Mouse (Mus musculus): ENCODE results near the gene Skp1a. TPM values are rescaled to one million over a fixed set of nuclear protein-coding genes. Genes with fewer than 3 reads are reported as not detected.
"Not testable (repeated sequence)": the region's sequence is repeated elsewhere in the genome, so short reads cannot be mapped to it uniquely, and the experiment has no call there.

Skp1a gene
- polyA plus RNA-seq (2015; fragmentation: Nextera tagmentation; extraction: Ambion mirVana): 236 and 277 TPM in 2 replicates

- peak within 1 kb of the TSS; percentile 99 for H3K9ac ChIP-seq
- H3K27me3 ChIP-seq: no peaks in the 10 kb centered on the region
- peak; percentile 87 for ATAC-seq (ENCODE audit: insufficient read depth)
- H3K4me1 ChIP-seq (replicated peaks): peaks cover 28% of the 10 kb centered on the region
- H3K4me2 ChIP-seq: peak within 1 kb of the TSS; percentile 78
- H3K4me3 ChIP-seq (replicated peaks): peak within 1 kb of the TSS; percentile 88
- peak within 1 kb of the TSS; percentile 91 for H3K27ac ChIP-seq (replicated peaks)
- H3K9me3 ChIP-seq (replicated peaks): no peaks in the 10 kb centered on the region
- WGBS (ENCODE audit: insufficient replicate concordance): under 1% methylated on average over 87 of the region's 87 CpGs
- peaks cover 8% of the 10 kb centered on the region; the same call in 1 of the 2 replicates for H3K36me3 ChIP-seq (replicated peaks)
Observed at GRCm38 (mm10) chr11:52231606-52232541, at the start of gene Skp1a. Gene Skp1a (plus strand): TSS chr11:52231995.

- WGBS (ENCODE audit: insufficient replicate concordance): 62% methylated on average over 8 of the region's 8 CpGs
- H3K27ac ChIP-seq (replicated peaks); H3K4me2 ChIP-seq; H3K4me3 ChIP-seq (replicated peaks); ATAC-seq (ENCODE audit: insufficient read depth); H3K27me3 ChIP-seq; H3K4me1 ChIP-seq (replicated peaks); H3K9me3 ChIP-seq (replicated peaks); H3K36me3 ChIP-seq (replicated peaks); H3K9ac ChIP-seq: not testable (repeated sequence)
Observed at GRCm38 (mm10) chr11:52196496-52197023, 35.2 kb upstream of the Skp1a start.

- ATAC-seq (ENCODE audit: insufficient read depth): no peak
- H3K36me3 ChIP-seq (replicated peaks): no peaks in the 10 kb centered on the region
- H3K4me3 ChIP-seq (replicated peaks): no peak within 1 kb of the TSS
- H3K27me3 ChIP-seq: no peaks in the 10 kb centered on the region
- no peaks in the 10 kb centered on the region for H3K9me3 ChIP-seq (replicated peaks)
- H3K9ac ChIP-seq: no peak within 1 kb of the TSS
- no peak within 1 kb of the TSS for H3K27ac ChIP-seq (replicated peaks)
- H3K4me1 ChIP-seq (replicated peaks): no peaks in the 10 kb centered on the region
- no peak within 1 kb of the TSS for H3K4me2 ChIP-seq
Observed at GRCm38 (mm10) chr11:52213887-52214286, 17.9 kb upstream of the Skp1a start, which contains the start of gene Olfr1371. Gene Olfr1371 (minus strand): TSS chr11:52213987.

- no peaks in the 10 kb centered on the region for H3K9me3 ChIP-seq (replicated peaks)
- H3K9ac ChIP-seq: no peak overlapping the region
- WGBS (ENCODE audit: insufficient replicate concordance): 6% methylated on average over 4 of the region's 4 CpGs
Observed at GRCm38 (mm10) chr11:52220282-52220681, 11.5 kb upstream of the Skp1a start.

GRCm38 (mm10) chr11:52221921-52222320, 9.9 kb upstream of the Skp1a start:
- not testable (repeated sequence) for H3K9ac ChIP-seq; H3K27me3 ChIP-seq; H3K27ac ChIP-seq (replicated peaks); H3K4me2 ChIP-seq; H3K36me3 ChIP-seq (replicated peaks); ATAC-seq (ENCODE audit: insufficient read depth); H3K4me3 ChIP-seq (replicated peaks); H3K9me3 ChIP-seq (replicated peaks)
- H3K4me1 ChIP-seq (replicated peaks): peaks cover 12% of the 10 kb centered on the region
- WGBS (ENCODE audit: insufficient replicate concordance): 69% methylated on average over 6 of the region's 6 CpGs

More at GRCm38 (mm10) chr11:52220282-52220681, 11.5 kb upstream of the Skp1a start:
- H3K27me3 ChIP-seq: peaks cover 8% of the 10 kb centered on the region; the same call in 1 of the 2 replicates
- H3K4me1 ChIP-seq (replicated peaks): peaks cover 12% of the 10 kb centered on the region
- H3K4me2 ChIP-seq: 0 out of 2 replicates have a peak overlapping the region, but pooled peaks have one; percentile 25
- H3K4me3 ChIP-seq (replicated peaks): no peak overlapping the region
- no peak for ATAC-seq (ENCODE audit: insufficient read depth)
- no peaks in the 10 kb centered on the region for H3K36me3 ChIP-seq (replicated peaks)
- H3K27ac ChIP-seq (replicated peaks): no peak overlapping the region

- H3K36me3 ChIP-seq (replicated peaks): no peaks in the 10 kb centered on the region
- no peak overlapping the region for H3K4me3 ChIP-seq (replicated peaks)
- H3K4me2 ChIP-seq: no peak overlapping the region
- no peak for ATAC-seq (ENCODE audit: insufficient read depth)
- H3K27ac ChIP-seq (replicated peaks): no peak overlapping the region
- whole genome bisulfite sequencing (ENCODE audit: insufficient replicate concordance): 47% methylated on average over 6 of the region's 6 CpGs
- H3K4me1 ChIP-seq (replicated peaks): peaks cover 12% of the 10 kb centered on the region
- no peak overlapping the region for H3K9ac ChIP-seq
- H3K27me3 ChIP-seq: peaks cover 8% of the 10 kb centered on the region; the same call in 1 of the 2 replicates
- H3K9me3 ChIP-seq (replicated peaks): no peaks in the 10 kb centered on the region
Observed at GRCm38 (mm10) chr11:52222891-52223290, 8.9 kb upstream of the Skp1a start.

- peak; percentile 69 for ATAC-seq (ENCODE audit: insufficient read depth)
- H3K4me2 ChIP-seq: peak overlapping the region; percentile 39
- 0 out of 2 replicates have a peak overlapping the region, but pooled peaks have one; percentile 2 for H3K9ac ChIP-seq
- peak overlapping the region; percentile 22 for H3K4me3 ChIP-seq (replicated peaks)
- peaks cover 8% of the 10 kb centered on the region; the same call in 1 of the 2 replicates for H3K27me3 ChIP-seq
- 10% methylated on average over 19 of the region's 19 CpGs for WGBS (ENCODE audit: insufficient replicate concordance)
- no peaks in the 10 kb centered on the region for H3K36me3 ChIP-seq (replicated peaks)
- peak overlapping the region; percentile 34; the same call in 1 of the 2 replicates for H3K27ac ChIP-seq (replicated peaks)
- H3K9me3 ChIP-seq (replicated peaks): no peaks in the 10 kb centered on the region
- H3K4me1 ChIP-seq (replicated peaks): peaks cover 12% of the 10 kb centered on the region
Observed at GRCm38 (mm10) chr11:52223968-52224682, 7.7 kb upstream of the Skp1a start.

- Histone ChIP-seq H3K36me3 (replicated peaks) (no peaks in the 10 kb centered on the region), H3K4me3 (replicated peaks) (no peak overlapping the region), H3K4me1 (replicated peaks) (peaks cover 20% of the 10 kb centered on the region), H3K9ac (no peak overlapping the region), H3K9me3 (replicated peaks) (no peaks in the 10 kb centered on the region), H3K4me2 (no peak overlapping the region), H3K27me3 (peaks cover 8% of the 10 kb centered on the region; the same call in 1 of the 2 replicates), H3K27ac (replicated peaks) (no peak overlapping the region)
- no peak for ATAC-seq (ENCODE audit: insufficient read depth)
- 52% methylated on average over 3 of the region's 3 CpGs for WGBS (ENCODE audit: insufficient replicate concordance)
Observed at GRCm38 (mm10) chr11:52225986-52226599, 5.7 kb upstream of the Skp1a start.

- WGBS (ENCODE audit: insufficient replicate concordance): 63% methylated on average over 3 of the region's 3 CpGs
- no peak overlapping the region for H3K4me2 ChIP-seq
- H3K4me1 ChIP-seq (replicated peaks): peaks cover 21% of the 10 kb centered on the region
- ATAC-seq (ENCODE audit: insufficient read depth): no peak
- H3K4me3 ChIP-seq (replicated peaks): no peak overlapping the region
- H3K27ac ChIP-seq (replicated peaks): no peak overlapping the region
- H3K9me3 ChIP-seq (replicated peaks): no peaks in the 10 kb centered on the region
- no peak overlapping the region for H3K9ac ChIP-seq
- no peaks in the 10 kb centered on the region for H3K36me3 ChIP-seq (replicated peaks)
- peaks cover 8% of the 10 kb centered on the region; the same call in 1 of the 2 replicates for H3K27me3 ChIP-seq
Observed at GRCm38 (mm10) chr11:52227053-52227452, 4.7 kb upstream of the Skp1a start.

- H3K4me2 ChIP-seq: no peak overlapping the region
- H3K4me3 ChIP-seq (replicated peaks): no peak overlapping the region
- no peaks in the 10 kb centered on the region for H3K9me3 ChIP-seq (replicated peaks)
- H3K4me1 ChIP-seq (replicated peaks): peaks cover 21% of the 10 kb centered on the region
- 65% methylated on average over 13 of the region's 13 CpGs for WGBS (ENCODE audit: insufficient replicate concordance)
- no peaks in the 10 kb centered on the region for H3K36me3 ChIP-seq (replicated peaks)
- H3K27me3 ChIP-seq: peaks cover 8% of the 10 kb centered on the region; the same call in 1 of the 2 replicates
- no peak for ATAC-seq (ENCODE audit: insufficient read depth)
- no peak overlapping the region for H3K9ac ChIP-seq
- no peak overlapping the region for H3K27ac ChIP-seq (replicated peaks)
Observed at GRCm38 (mm10) chr11:52227466-52228226, 4.1 kb upstream of the Skp1a start.

All from liver, embryonic 15.5 days (tissue).